Mouse (Mus musculus): ENCODE data around the gene Rims4.

Rims4 gene

GRCm38 (mm10) chr2:163918317-163919258 lies at the start of gene Rims4:
Gene Rims4, minus strand, starts transcription at chr2:163918683.
- DNase-seq: peak; percentile 53

GRCm38 (mm10) chr2:163965706-163966105 lies 47.2 kb upstream of the Rims4 start:
- DNase-seq: no peak

GRCm38 (mm10) chr2:163964606-163965560 lies 46.4 kb upstream of the Rims4 start:
- DNase-seq: no peak

- DNase-seq: no peak
Measured at GRCm38 (mm10) chr2:163953622-163954310, 35.3 kb upstream of the Rims4 start.

GRCm38 (mm10) chr2:163951770-163952169 lies 33.3 kb upstream of the Rims4 start:
- peak; percentile 77 for DNase-seq

- DNase-seq: no peak
Measured at GRCm38 (mm10) chr2:163947976-163948375, 29.5 kb upstream of the Rims4 start.

- DNase-seq: no peak
Measured at GRCm38 (mm10) chr2:163946221-163946620, 27.7 kb upstream of the Rims4 start.

- DNase-seq: no peak
Measured at GRCm38 (mm10) chr2:163944511-163944910, 26.0 kb upstream of the Rims4 start.

- DNase-seq: no peak
Measured at GRCm38 (mm10) chr2:163943056-163943455, 24.6 kb upstream of the Rims4 start.

- DNase-seq: peak; percentile 21
Measured at GRCm38 (mm10) chr2:163939522-163939921, 21.0 kb upstream of the Rims4 start.

- peak; percentile 20 for DNase-seq
Measured at GRCm38 (mm10) chr2:163932151-163932550, 13.7 kb upstream of the Rims4 start.

- no peak for DNase-seq
Measured at GRCm38 (mm10) chr2:163928464-163929200, 10.1 kb upstream of the Rims4 start.

- no peak for DNase-seq
Measured at GRCm38 (mm10) chr2:163925044-163925443, 6.6 kb upstream of the Rims4 start.

- DNase-seq: no peak
Measured at GRCm38 (mm10) chr2:163924531-163924930, 6.0 kb upstream of the Rims4 start.

- DNase-seq: no peak
Measured at GRCm38 (mm10) chr2:163923113-163923512, 4.6 kb upstream of the Rims4 start.

GRCm38 (mm10) chr2:163919581-163919980 lies 1.1 kb upstream of the Rims4 start:
- no peak for DNase-seq

- DNase-seq: no peak
Measured at GRCm38 (mm10) chr2:163916703-163917102, 1.8 kb downstream of the Rims4 start.

- DNase-seq: no peak
Measured at GRCm38 (mm10) chr2:163915294-163915791, 3.1 kb downstream of the Rims4 start.

- no peak for DNase-seq
Measured at GRCm38 (mm10) chr2:163914107-163914506, 4.4 kb downstream of the Rims4 start.

GRCm38 (mm10) chr2:163913704-163914103 lies 4.8 kb downstream of the Rims4 start:
- no peak for DNase-seq

- DNase-seq: no peak
Measured at GRCm38 (mm10) chr2:163911826-163912444, 6.5 kb downstream of the Rims4 start.

Data from kidney, postnatal 10 days (tissue).